In genomic region chr11:55574397-55574796, GRCm38 (mm10) we compare ENCODE assay signal across 10 mouse cellular contexts. TPM values are rescaled to one million over a fixed set of nuclear protein-coding genes. Genes with fewer than 3 reads are reported as not detected.
A peak's percentile ranks its signal among the peaks of the same experiment; 100 is the strongest.
DNase-seq lines count a peak whose midpoint lies in the region; ATAC-seq lines count a peak whose summit lies in the region.
"Had no signal": no experiment of that assay in that cellular context is flagged by ENCODE, and none has a peak within 500 bp of the region (broad histone marks: within the 10 kb centered on the region; RNA-seq: fewer than 3 reads in every experiment).

No protein-coding gene starts in this region.

- DNase-seq in cerebellum, postnatal 25 days = peak; percentile 5 to 37
- DNase-seq in cerebellum, adult 11 months = no peak
- DNase-seq in right cerebral cortex, adult 18-20 months = peak; percentile 33
- DNase-seq in right cerebral cortex, postnatal 4 days = no peak
- DNase-seq in adrenal gland, postnatal 36 days = peak; percentile 30 to 40
- peak; percentile 22 for DNase-seq in right cerebral cortex, postnatal 14 days
- DNase-seq in layer of hippocampus, adult 18-20 months (ENCODE audit: low spot score in 2 of 2) = no peak
- DNase-seq: heart, adult 2 months had no signal

- no peak for ATAC-seq in erythroblast, adult 5-6 weeks (replicated peaks; ENCODE audit: low FRiP score, poor library complexity, severe bottlenecking)
- ATAC-seq: forebrain, embryonic 16.5 days had no signal

RNA-seq across cellular contexts. Expression of gene Glra1, which starts 33.6 kb away (rescaled TPM):
- not detected for total RNA-seq in adrenal gland, postnatal 36 days (2021)
- total RNA-seq in layer of hippocampus, adult 18-20 months (2021) = under 1 TPM; 0.52 to 0.56 TPM
- not detected in 2 replicates for total RNA-seq in erythroblast, adult 5-6 weeks (2015; ENCODE audit: low replicate concordance)
- not detected in 2 replicates for total RNA-seq in erythroblast, adult 5-6 weeks (2017; ENCODE audit: low replicate concordance)
- total RNA-seq: heart, adult 2 months had no signal

Comparison
In these comparisons a context has a peak if more than half of its experiments do, and no peak if none do; other contexts are left out.
1. DNase-seq: peak in cerebellum, postnatal 25 days (2 of 2), right cerebral cortex, adult 18-20 months (single experiment), adrenal gland, postnatal 36 days (2 of 2) and right cerebral cortex, postnatal 14 days (single experiment); none in cerebellum, adult 11 months (single experiment), right cerebral cortex, postnatal 4 days (single experiment) and layer of hippocampus, adult 18-20 months (0 of 2).